In the genomic region with DNA sequence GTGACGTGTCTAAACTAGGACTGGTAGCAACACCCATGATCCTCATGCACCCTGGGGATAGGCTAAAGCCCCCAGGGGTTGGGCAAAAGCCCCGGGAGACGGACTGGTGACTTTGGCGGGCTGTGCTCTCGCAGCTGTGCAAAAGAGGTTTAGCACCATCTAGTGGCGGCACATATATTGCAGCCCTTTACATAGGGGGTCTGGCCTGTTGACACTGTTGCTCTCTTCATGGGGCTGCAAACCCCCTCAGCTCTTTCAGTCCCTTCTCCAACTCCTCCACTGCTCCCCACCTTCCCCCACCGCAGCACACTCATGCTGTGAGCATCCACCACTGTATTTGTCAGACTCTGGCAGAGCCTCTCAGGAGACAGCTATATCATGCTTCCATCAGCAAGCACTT, we compare ENCODE assay signal across 8 mouse cellular contexts.
DNase-seq lines count a peak whose midpoint lies in the region; ATAC-seq and TF ChIP-seq lines count a peak whose summit lies in the region.
"Not testable (repeated sequence)": the region's sequence is repeated elsewhere in the genome, so short reads cannot be mapped to it uniquely, and the experiment has no call there.

No protein-coding gene starts in this region.

- not testable (repeated sequence) for H3K4me2 ChIP-seq in limb, embryonic 11.5 days (ENCODE audit: low read depth, severe bottlenecking)

- TF ChIP-seq CTCF in testis, adult 2 months (IDR thresholded peaks at IDR 0.05; ENCODE audit: control insufficient read depth, insufficient read depth, insufficient replicate concordance, low read depth, low read length) = peak; percentile 42; the same call in 1 of the 2 replicates

- H3K4me3 ChIP-seq in limb, embryonic 11.5 days (ENCODE audit: low read depth, low read length); testis, adult 2 months (ENCODE audit: control insufficient read depth, low read depth, low read length): not testable (repeated sequence)

- not testable (repeated sequence) for H3K9ac ChIP-seq in limb, embryonic 11.5 days (ENCODE audit: low read length)

- DNase-seq in 416B (ENCODE audit: low read depth) = peak; percentile 57
- peak; percentile 28 for DNase-seq in adrenal gland, adult 2 months
- peak; percentile 23 to 64 for DNase-seq in cerebellum, postnatal 4 days (ENCODE audit: low spot score in 2 of 2)
- DNase-seq in gastrocnemius, postnatal 25 days = peak; percentile 14
- peak; percentile 57 for DNase-seq in kidney, adult 9 months
- DNase-seq in limb, embryonic 11.5 days (ENCODE audit: low spot score) = peak; percentile 80
- peak; percentile 5 to 27 for DNase-seq in natural killer cell, adult 2 months (ENCODE audit: low spot score in 2 of 2)

- not testable (repeated sequence) for ATAC-seq in limb, embryonic 11.5 days (ENCODE audit: insufficient number of reproducible peaks, low FRiP score, low TSS enrichment, low read depth)

- H3K27me3 ChIP-seq in limb, embryonic 11.5 days (ENCODE audit: control insufficient read depth, insufficient read depth, low read length); testis, adult 2 months (ENCODE audit: control insufficient read depth, insufficient read depth, low read length): not testable (repeated sequence)

- not testable (repeated sequence) for H3K4me1 ChIP-seq in limb, embryonic 11.5 days (ENCODE audit: control insufficient read depth, insufficient read depth, low read length); testis, adult 2 months (ENCODE audit: control insufficient read depth, insufficient read depth, low read length)

- not testable (repeated sequence) for TF ChIP-seq POLR2A in testis, adult 2 months (IDR thresholded peaks at IDR 0.05; ENCODE audit: control insufficient read depth, low read depth, low read length)

- not testable (repeated sequence) for H3K9me3 ChIP-seq in limb, embryonic 11.5 days (ENCODE audit: control insufficient read depth, low read length)

- not testable (repeated sequence) for H3K27ac ChIP-seq in limb, embryonic 11.5 days (replicated peaks; ENCODE audit: low read depth, low read length); testis, adult 2 months (ENCODE audit: control insufficient read depth, insufficient read depth, low read depth, low read length)

- WGBS in limb, embryonic 11.5 days = 32% methylated on average over 7 of the region's 7 CpGs

- not testable (repeated sequence) for H3K36me3 ChIP-seq in limb, embryonic 11.5 days (ENCODE audit: control insufficient read depth, insufficient read depth, low read length); testis, adult 2 months (ENCODE audit: control insufficient read depth, insufficient read depth, low read length)

Comparison
In these comparisons a context has a peak if more than half of its experiments do, and no peak if none do; other contexts are left out.
1. DNase-seq: peak in every context shown above with its lines; median percentile 80 in limb, embryonic 11.5 days; 57 in 416B; 57 in kidney, adult 9 months; 44 in cerebellum, postnatal 4 days; 28 in adrenal gland, adult 2 months; 16 in natural killer cell, adult 2 months; 14 in gastrocnemius, postnatal 25 days.